Mouse (Mus musculus): ENCODE measurements around the gene Alyref. TPM values are rescaled to one million over a fixed set of nuclear protein-coding genes. Genes with fewer than 3 reads are reported as not detected.

The Alyref gene
- polyA plus RNA-seq, 1 experiment: 113 TPM

- peaks cover 74% of the 10 kb centered on the region for H3K79me2 ChIP-seq (ENCODE audit: control insufficient read depth, insufficient read depth)
- H3K4me3 ChIP-seq: peak overlapping the region; percentile 68
- TF ChIP-seq REST (IDR thresholded peaks at IDR 0.05; ENCODE audit: insufficient read depth, insufficient read length) (no peak), CEBPB (IDR thresholded peaks at IDR 0.05; ENCODE audit: insufficient read depth, poor library complexity, severe bottlenecking) (0 out of 2 replicates have a peak, but pooled peaks have one; percentile 4)
- peak overlapping the region; percentile 94 for H3K4me2 ChIP-seq (ENCODE audit: low read depth)
- no peaks in the 10 kb centered on the region for H3K27me3 ChIP-seq (ENCODE audit: control insufficient read depth, insufficient read depth, insufficient read length)
- peaks cover 17% of the 10 kb centered on the region for H3K36me3 ChIP-seq (ENCODE audit: control insufficient read depth, insufficient read depth)
- no peak overlapping the region for H3ac ChIP-seq (ENCODE audit: control insufficient read depth, insufficient read length)
These were observed 32.3 kb upstream of the Alyref start for GRCm38 (mm10) chr11:120630401-120630871.

DNA sequence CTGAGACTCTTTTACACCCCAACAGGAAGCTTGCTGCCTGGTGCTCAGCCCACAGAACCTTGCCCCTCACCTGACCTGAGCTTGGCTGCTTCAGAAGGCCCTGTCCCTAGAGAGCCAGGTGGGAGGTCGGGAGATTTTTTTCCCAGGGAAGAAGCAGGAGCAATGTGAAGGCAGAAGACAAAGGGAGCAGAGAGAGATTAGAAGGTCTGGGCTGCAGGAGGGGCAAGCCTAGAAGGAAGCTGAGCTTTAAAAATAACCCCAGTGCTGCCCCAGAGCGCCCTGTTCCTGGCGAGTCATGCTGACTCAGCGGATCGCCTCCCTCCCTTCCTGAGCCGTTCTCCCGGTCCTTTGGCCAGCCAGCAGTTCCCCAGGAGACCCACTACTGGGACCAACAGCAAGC, 31.7 kb upstream of the Alyref start:
- H3K4me2 ChIP-seq (ENCODE audit: low read depth): peak overlapping the region; percentile 94
- peak overlapping the region; percentile 68 for H3K4me3 ChIP-seq

DNA sequence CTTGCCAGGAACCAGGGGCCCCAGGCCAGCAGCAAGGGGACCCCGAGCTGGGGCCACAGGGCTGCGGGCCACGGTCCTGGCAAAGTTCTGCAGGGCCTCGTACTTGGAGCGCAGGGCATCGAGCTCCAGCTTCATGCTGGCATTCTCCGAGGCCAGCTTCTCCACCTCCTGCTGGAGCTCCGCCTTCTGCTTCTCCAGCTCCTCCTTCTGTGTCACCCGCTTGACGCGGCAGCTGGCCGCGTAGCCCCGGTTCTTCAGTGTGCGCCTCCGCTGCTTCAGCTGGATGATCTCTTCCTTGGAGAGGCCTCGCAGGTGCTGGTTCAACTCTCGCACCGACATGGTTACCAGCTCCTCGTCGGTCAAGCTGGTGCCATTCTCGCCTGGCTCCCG, 31.2 kb upstream of the Alyref start:
- H3K4me3 ChIP-seq: peak overlapping the region; percentile 68
- peak overlapping the region; percentile 94 for H3K4me2 ChIP-seq (ENCODE audit: low read depth)
- peaks cover 78% of the 10 kb centered on the region for H3K79me2 ChIP-seq (ENCODE audit: control insufficient read depth, insufficient read depth)
- no peak for TF ChIP-seq TCF3 (IDR thresholded peaks at IDR 0.05; ENCODE audit: insufficient read length, low read depth)
- no peak for TF ChIP-seq MYOG (IDR thresholded peaks at IDR 0.05; ENCODE audit: control insufficient read depth in 1 of 3, insufficient read depth in 1 of 3, insufficient read length in 2 of 3, low read depth in 2 of 3)
- no peak for TF ChIP-seq MYOD1 (IDR thresholded peaks at IDR 0.05; ENCODE audit: control insufficient read depth in 1 of 3, insufficient read length in 2 of 3, low read depth in 2 of 3)
- TF ChIP-seq REST (IDR thresholded peaks at IDR 0.05; ENCODE audit: insufficient read depth, insufficient read length): no peak
- H3K36me3 ChIP-seq (ENCODE audit: control insufficient read depth, insufficient read depth): peaks cover 17% of the 10 kb centered on the region
- H3ac ChIP-seq (ENCODE audit: control insufficient read depth, insufficient read length): no peak overlapping the region
- H3K27me3 ChIP-seq (ENCODE audit: control insufficient read depth, insufficient read depth, insufficient read length): no peaks in the 10 kb centered on the region

More for the DNA sequence above, 31.7 kb upstream of the Alyref start:
- no peaks in the 10 kb centered on the region for H3K27me3 ChIP-seq (ENCODE audit: control insufficient read depth, insufficient read depth, insufficient read length)
- H3ac ChIP-seq (ENCODE audit: control insufficient read depth, insufficient read length): no peak overlapping the region
- H3K36me3 ChIP-seq (ENCODE audit: control insufficient read depth, insufficient read depth): peaks cover 17% of the 10 kb centered on the region
- TF ChIP-seq E2F4 (IDR thresholded peaks at IDR 0.05; ENCODE audit: insufficient read depth) (no peak), MAX (IDR thresholded peaks at IDR 0.05; ENCODE audit: low read depth) (no peak), POLR2AphosphoS2 (IDR thresholded peaks at IDR 0.05; ENCODE audit: insufficient read length, low read depth) (no peak), MYOG (IDR thresholded peaks at IDR 0.05; ENCODE audit: control insufficient read depth in 1 of 3, insufficient read depth in 1 of 3, insufficient read length in 2 of 3, low read depth in 2 of 3) (no peak), CEBPB (IDR thresholded peaks at IDR 0.05; ENCODE audit: insufficient read depth, poor library complexity, severe bottlenecking) (no peak), TCF12 (IDR thresholded peaks at IDR 0.05; ENCODE audit: insufficient read depth, poor library complexity, severe bottlenecking) (no peak), TCF3 (IDR thresholded peaks at IDR 0.05; ENCODE audit: insufficient read length, low read depth) (no peak), SRF (IDR thresholded peaks at IDR 0.05; ENCODE audit: control insufficient read depth, insufficient read length, low read depth) (no peak), POLR2A (IDR thresholded peaks at IDR 0.05; ENCODE audit: insufficient read length, low read depth) (no peak), USF1 (IDR thresholded peaks at IDR 0.05; ENCODE audit: low read depth) (no peak), REST (IDR thresholded peaks at IDR 0.05; ENCODE audit: insufficient read depth, insufficient read length) (no peak), MYOD1 (IDR thresholded peaks at IDR 0.05; ENCODE audit: control insufficient read depth in 1 of 3, insufficient read length in 2 of 3, low read depth in 2 of 3) (no peak)
- peaks cover 78% of the 10 kb centered on the region for H3K79me2 ChIP-seq (ENCODE audit: control insufficient read depth, insufficient read depth)

GRCm38 (mm10) chr11:120628601-120629340, 30.6 kb upstream of the Alyref start:
- no peak overlapping the region for H3ac ChIP-seq (ENCODE audit: control insufficient read depth, insufficient read length)
- H3K36me3 ChIP-seq (ENCODE audit: control insufficient read depth, insufficient read depth): peaks cover 17% of the 10 kb centered on the region
- H3K4me3 ChIP-seq: no peak overlapping the region
- TF ChIP-seq MAX (IDR thresholded peaks at IDR 0.05; ENCODE audit: low read depth): no peak
- no peak for TF ChIP-seq E2F4 (IDR thresholded peaks at IDR 0.05; ENCODE audit: insufficient read depth)
- no peak for TF ChIP-seq MYOG (IDR thresholded peaks at IDR 0.05; ENCODE audit: control insufficient read depth in 1 of 3, insufficient read depth in 1 of 3, insufficient read length in 2 of 3, low read depth in 2 of 3)
- TF ChIP-seq USF1 (IDR thresholded peaks at IDR 0.05; ENCODE audit: low read depth): no peak
- TF ChIP-seq POLR2AphosphoS2 (IDR thresholded peaks at IDR 0.05; ENCODE audit: insufficient read length, low read depth): no peak
- TF ChIP-seq REST (IDR thresholded peaks at IDR 0.05; ENCODE audit: insufficient read depth, insufficient read length): no peak
- no peak for TF ChIP-seq POLR2A (IDR thresholded peaks at IDR 0.05; ENCODE audit: insufficient read length, low read depth)
- no peak for TF ChIP-seq TCF3 (IDR thresholded peaks at IDR 0.05; ENCODE audit: insufficient read length, low read depth)
- peaks cover 78% of the 10 kb centered on the region for H3K79me2 ChIP-seq (ENCODE audit: control insufficient read depth, insufficient read depth)
- no peak overlapping the region for H3K4me2 ChIP-seq (ENCODE audit: low read depth)
- no peaks in the 10 kb centered on the region for H3K27me3 ChIP-seq (ENCODE audit: control insufficient read depth, insufficient read depth, insufficient read length)

- no peak overlapping the region for H3ac ChIP-seq (ENCODE audit: control insufficient read depth, insufficient read length)
- peaks cover 17% of the 10 kb centered on the region for H3K36me3 ChIP-seq (ENCODE audit: control insufficient read depth, insufficient read depth)
- no peaks in the 10 kb centered on the region for H3K27me3 ChIP-seq (ENCODE audit: control insufficient read depth, insufficient read depth, insufficient read length)
- peaks cover 76% of the 10 kb centered on the region for H3K79me2 ChIP-seq (ENCODE audit: control insufficient read depth, insufficient read depth)
- H3K4me2 ChIP-seq (ENCODE audit: low read depth): no peak overlapping the region
- TF ChIP-seq USF1 (IDR thresholded peaks at IDR 0.05; ENCODE audit: low read depth): no peak
- TF ChIP-seq MAX (IDR thresholded peaks at IDR 0.05; ENCODE audit: low read depth): no peak
- TF ChIP-seq POLR2AphosphoS2 (IDR thresholded peaks at IDR 0.05; ENCODE audit: insufficient read length, low read depth): no peak
- TF ChIP-seq CEBPB (IDR thresholded peaks at IDR 0.05; ENCODE audit: insufficient read depth, poor library complexity, severe bottlenecking): no peak
- TF ChIP-seq MYOG (IDR thresholded peaks at IDR 0.05; ENCODE audit: control insufficient read depth in 1 of 3, insufficient read depth in 1 of 3, insufficient read length in 2 of 3, low read depth in 2 of 3): no peak
- no peak for TF ChIP-seq MYOD1 (IDR thresholded peaks at IDR 0.05; ENCODE audit: control insufficient read depth in 1 of 3, insufficient read length in 2 of 3, low read depth in 2 of 3)
- no peak for TF ChIP-seq POLR2A (IDR thresholded peaks at IDR 0.05; ENCODE audit: insufficient read length, low read depth)
- no peak for TF ChIP-seq E2F4 (IDR thresholded peaks at IDR 0.05; ENCODE audit: insufficient read depth)
- TF ChIP-seq SRF (IDR thresholded peaks at IDR 0.05; ENCODE audit: control insufficient read depth, insufficient read length, low read depth): no peak
- no peak for TF ChIP-seq TCF12 (IDR thresholded peaks at IDR 0.05; ENCODE audit: insufficient read depth, poor library complexity, severe bottlenecking)
- no peak overlapping the region for H3K4me3 ChIP-seq
These were observed 29.5 kb upstream of the Alyref start for GRCm38 (mm10) chr11:120627468-120628300.

All from myocyte (in vitro differentiated cells).